Mouse (Mus musculus): ENCODE results near the gene Casp2. TPM values are rescaled to one million over a fixed set of nuclear protein-coding genes. Genes with fewer than 3 reads are reported as not detected.

Gene Casp2
- polyA plus RNA-seq, 1 experiment: 16.0 TPM

DNA sequence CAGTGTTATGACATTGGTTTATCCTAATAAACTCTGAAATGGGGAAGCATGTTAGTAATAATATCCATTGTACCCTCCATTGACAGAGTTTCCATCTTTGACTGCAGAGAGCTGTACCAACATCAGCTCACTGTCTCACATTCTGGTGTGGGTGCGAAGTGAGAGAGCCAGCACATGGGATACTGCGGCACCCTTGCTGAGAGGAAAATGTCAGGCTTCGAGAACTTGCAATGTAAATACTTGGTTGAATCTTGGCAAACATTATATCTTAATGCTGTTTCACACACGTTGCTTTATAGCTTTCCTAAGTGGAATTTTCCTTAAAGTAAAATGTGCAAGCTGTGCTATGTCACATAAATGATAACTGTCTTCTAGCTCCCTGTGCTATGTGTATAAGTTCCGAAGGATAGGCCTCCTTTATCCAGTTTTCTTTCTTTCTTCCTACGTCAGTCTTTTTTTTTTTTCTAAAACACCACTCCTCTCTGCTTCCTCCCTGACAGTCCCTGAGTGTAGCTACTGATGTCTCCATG, 27.4 kb upstream of the Casp2 start:
- H3K27ac ChIP-seq (ENCODE audit: insufficient read depth, low read depth, low read length): no peak overlapping the region
- H3K36me3 ChIP-seq (ENCODE audit: control insufficient read depth, insufficient read depth, low read length): no peaks in the 10 kb centered on the region
- H3K4me1 ChIP-seq (ENCODE audit: control insufficient read depth, insufficient read depth, insufficient read length, low read length): no peaks in the 10 kb centered on the region
- WGBS: 67% methylated on average over 6 of the region's 6 CpGs
- TF ChIP-seq POLR2A (IDR thresholded peaks at IDR 0.05; ENCODE audit: low read depth, low read length) (no peak), CTCF (IDR thresholded peaks at IDR 0.05; ENCODE audit: extremely low read depth, insufficient read length, insufficient replicate concordance, low read depth, low read length) (no peak)
- no peak overlapping the region for H3K4me3 ChIP-seq (ENCODE audit: low read depth, low read length)
- H3K27me3 ChIP-seq (ENCODE audit: control insufficient read depth, insufficient read depth, low read length): no peaks in the 10 kb centered on the region

DNA sequence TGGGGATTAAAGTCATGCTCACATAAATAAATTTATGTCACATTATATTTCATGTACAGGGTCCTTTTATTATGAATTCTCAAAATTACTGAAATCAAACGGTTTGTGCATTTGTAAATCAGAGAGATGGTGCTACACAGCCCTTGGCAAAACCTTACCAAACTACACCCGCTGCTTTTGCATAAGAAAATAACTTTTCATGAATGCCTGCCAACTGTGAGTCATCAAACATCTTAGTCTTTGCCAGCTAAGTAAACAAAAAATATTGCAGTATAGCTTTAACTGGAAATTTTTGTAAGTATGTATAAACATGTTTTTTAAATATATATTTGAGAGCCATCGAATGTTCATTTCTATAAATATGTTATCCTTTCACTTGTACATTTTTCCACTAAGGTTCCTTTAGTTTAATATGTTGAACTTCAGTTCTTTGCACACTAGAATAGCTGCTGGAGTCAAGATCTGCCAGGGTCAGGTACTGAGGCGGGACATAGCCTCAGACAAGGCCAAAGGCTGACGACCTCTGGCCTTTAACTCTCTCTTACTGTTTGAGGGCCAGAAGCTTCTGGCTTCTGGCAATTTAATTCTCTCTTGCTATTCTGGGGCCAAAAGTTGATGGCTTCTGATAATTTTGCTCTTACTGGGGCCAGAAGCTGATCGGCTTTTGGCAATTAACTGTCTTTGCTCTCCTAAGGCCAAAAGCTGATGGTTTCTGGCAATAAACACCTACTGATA, 23.3 kb upstream of the Casp2 start:
- no peaks in the 10 kb centered on the region for H3K36me3 ChIP-seq (ENCODE audit: control insufficient read depth, insufficient read depth, low read length)
- no peak for TF ChIP-seq CTCF (IDR thresholded peaks at IDR 0.05; ENCODE audit: extremely low read depth, insufficient read length, insufficient replicate concordance, low read depth, low read length)
- no peak for TF ChIP-seq POLR2A (IDR thresholded peaks at IDR 0.05; ENCODE audit: low read depth, low read length)
- no peaks in the 10 kb centered on the region for H3K27me3 ChIP-seq (ENCODE audit: control insufficient read depth, insufficient read depth, low read length)
- H3K27ac ChIP-seq (ENCODE audit: insufficient read depth, low read depth, low read length): no peak overlapping the region
- H3K4me3 ChIP-seq (ENCODE audit: low read depth, low read length): no peak overlapping the region
- H3K4me1 ChIP-seq (ENCODE audit: control insufficient read depth, insufficient read depth, insufficient read length, low read length): peaks cover 7% of the 10 kb centered on the region
- 41% methylated on average over 6 of the region's 6 CpGs for WGBS

DNA sequence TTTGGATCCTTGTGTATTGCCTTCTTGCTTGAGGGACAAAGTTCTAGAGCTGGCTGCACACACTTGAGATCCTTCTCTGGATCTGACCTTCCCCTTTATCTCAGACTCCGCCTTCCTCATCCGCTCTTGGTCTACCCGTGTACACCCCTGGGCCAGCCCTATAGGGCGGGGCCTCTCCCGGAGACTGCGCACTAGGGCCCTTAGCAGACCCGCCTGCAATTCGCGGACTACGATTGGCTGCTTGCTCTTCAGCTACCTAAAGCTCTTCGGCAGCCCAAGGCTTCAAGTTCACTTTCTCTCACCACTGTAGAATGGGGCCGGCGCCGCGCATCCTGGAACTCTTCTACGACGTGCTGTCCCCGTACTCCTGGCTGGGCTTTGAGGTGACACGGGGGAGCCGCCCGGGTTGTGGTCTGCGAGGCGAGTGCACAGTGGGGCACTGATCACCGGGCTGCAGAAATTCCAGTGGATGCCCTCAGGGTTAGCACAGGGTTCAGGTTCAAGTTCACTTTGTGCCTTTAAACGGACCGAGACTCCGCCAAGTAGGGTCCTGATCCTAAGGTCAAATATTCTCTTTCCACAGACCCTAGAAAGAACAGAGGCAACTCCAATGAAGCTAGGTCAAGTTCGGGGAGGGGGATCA, 19.0 kb upstream of the Casp2 start, which contains the start of gene Gstk1:
TSS of gene Gstk1 (plus strand) at position 225 of the 643 bp plus-strand sequence.
- Histone ChIP-seq H3K36me3 (ENCODE audit: control insufficient read depth, insufficient read depth, low read length) (no peaks in the 10 kb centered on the region), H3K27ac (ENCODE audit: insufficient read depth, low read depth, low read length) (peak within 1 kb of the TSS; percentile 59), H3K4me1 (ENCODE audit: control insufficient read depth, insufficient read depth, insufficient read length, low read length) (peaks cover 7% of the 10 kb centered on the region), H3K27me3 (ENCODE audit: control insufficient read depth, insufficient read depth, low read length) (no peaks in the 10 kb centered on the region), H3K4me3 (ENCODE audit: low read depth, low read length) (peak within 1 kb of the TSS; percentile 90)
- TF ChIP-seq POLR2A (IDR thresholded peaks at IDR 0.05; ENCODE audit: low read depth, low read length): peak; percentile 78; the same call in 1 of the 2 replicates
- TF ChIP-seq CTCF (IDR thresholded peaks at IDR 0.05; ENCODE audit: extremely low read depth, insufficient read length, insufficient replicate concordance, low read depth, low read length): no peak
- WGBS: 2% methylated on average over 28 of the region's 28 CpGs

DNA sequence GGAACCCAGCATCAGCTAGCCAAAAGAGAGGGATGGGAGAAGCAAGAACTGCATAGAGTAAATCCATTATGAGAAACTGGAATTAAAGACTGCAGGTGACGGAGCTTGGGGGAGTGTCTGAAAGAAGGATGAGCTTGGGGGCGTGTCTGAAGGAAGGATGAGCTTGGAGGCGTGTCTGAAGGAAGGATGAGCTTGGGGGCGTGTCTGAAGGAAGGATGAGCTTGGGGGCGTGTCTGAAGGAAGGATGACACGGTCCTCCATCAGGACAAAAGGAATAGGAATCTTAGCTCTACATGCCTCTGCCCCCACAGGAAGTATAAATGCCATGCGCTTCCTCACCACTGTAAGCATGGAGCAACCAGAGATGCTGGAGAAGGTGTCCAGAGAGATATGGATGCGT, 17.6 kb upstream of the Casp2 start:
- no peaks in the 10 kb centered on the region for H3K36me3 ChIP-seq (ENCODE audit: control insufficient read depth, insufficient read depth, low read length)
- no peak overlapping the region for H3K4me3 ChIP-seq (ENCODE audit: low read depth, low read length)
- TF ChIP-seq CTCF (IDR thresholded peaks at IDR 0.05; ENCODE audit: extremely low read depth, insufficient read length, insufficient replicate concordance, low read depth, low read length): no peak
- no peak for TF ChIP-seq POLR2A (IDR thresholded peaks at IDR 0.05; ENCODE audit: low read depth, low read length)
- no peak overlapping the region for H3K27ac ChIP-seq (ENCODE audit: insufficient read depth, low read depth, low read length)
- H3K4me1 ChIP-seq (ENCODE audit: control insufficient read depth, insufficient read depth, insufficient read length, low read length): peaks cover 7% of the 10 kb centered on the region
- WGBS: 54% methylated on average over 8 of the region's 8 CpGs
- H3K27me3 ChIP-seq (ENCODE audit: control insufficient read depth, insufficient read depth, low read length): no peaks in the 10 kb centered on the region

DNA sequence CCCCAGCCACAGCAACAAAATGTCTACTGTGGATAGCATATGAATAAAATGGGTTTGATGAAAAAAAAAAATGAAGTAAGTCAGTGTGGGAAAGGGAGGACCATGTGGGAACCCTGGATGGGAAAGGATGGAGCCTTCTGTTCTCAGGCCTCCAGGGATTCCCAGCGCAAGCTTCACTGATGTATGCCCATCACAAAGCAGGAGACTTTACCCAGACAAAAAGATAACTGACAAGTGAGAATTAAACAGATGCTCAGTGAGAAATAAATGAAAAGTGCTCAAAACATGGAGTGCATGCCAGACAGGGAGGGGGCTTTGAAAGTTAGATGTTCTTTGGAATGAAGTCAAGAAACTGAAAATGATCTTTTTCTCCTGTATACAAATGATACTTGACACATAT, 16.8 kb upstream of the Casp2 start:
- Histone ChIP-seq H3K27ac (ENCODE audit: insufficient read depth, low read depth, low read length) (no peak overlapping the region), H3K4me3 (ENCODE audit: low read depth, low read length) (no peak overlapping the region), H3K4me1 (ENCODE audit: control insufficient read depth, insufficient read depth, insufficient read length, low read length) (peaks cover 7% of the 10 kb centered on the region), H3K36me3 (ENCODE audit: control insufficient read depth, insufficient read depth, low read length) (no peaks in the 10 kb centered on the region), H3K27me3 (ENCODE audit: control insufficient read depth, insufficient read depth, low read length) (no peaks in the 10 kb centered on the region)
- TF ChIP-seq CTCF (IDR thresholded peaks at IDR 0.05; ENCODE audit: extremely low read depth, insufficient read length, insufficient replicate concordance, low read depth, low read length) (no peak), POLR2A (IDR thresholded peaks at IDR 0.05; ENCODE audit: low read depth, low read length) (no peak)
- 95% methylated on average over 1 of the region's 1 CpGs for WGBS

DNA sequence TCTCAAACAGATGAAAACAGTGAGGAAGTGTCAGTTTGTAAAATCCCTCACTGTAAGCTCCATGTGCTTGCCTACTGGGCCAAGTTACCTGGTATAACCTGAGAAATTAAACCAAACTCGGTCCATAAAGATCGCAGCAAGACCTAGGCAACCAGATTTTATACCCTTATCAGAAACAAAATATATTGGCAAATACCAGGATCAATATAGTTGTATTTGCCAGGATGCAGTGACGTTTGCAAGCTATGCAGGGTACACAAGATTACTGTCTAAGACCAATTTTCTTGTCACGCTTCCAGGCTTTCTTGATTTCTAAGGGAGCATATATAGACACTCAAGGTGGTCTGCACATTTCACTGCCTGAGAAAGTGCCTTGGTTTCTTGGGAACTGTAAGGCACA, 13.0 kb upstream of the Casp2 start:
- Histone ChIP-seq H3K27me3 (ENCODE audit: control insufficient read depth, insufficient read depth, low read length) (no peaks in the 10 kb centered on the region), H3K36me3 (ENCODE audit: control insufficient read depth, insufficient read depth, low read length) (no peaks in the 10 kb centered on the region), H3K4me3 (ENCODE audit: low read depth, low read length) (no peak overlapping the region), H3K4me1 (ENCODE audit: control insufficient read depth, insufficient read depth, insufficient read length, low read length) (no peaks in the 10 kb centered on the region), H3K27ac (ENCODE audit: insufficient read depth, low read depth, low read length) (no peak overlapping the region)
- 85% methylated on average over 4 of the region's 4 CpGs for WGBS
- TF ChIP-seq CTCF (IDR thresholded peaks at IDR 0.05; ENCODE audit: extremely low read depth, insufficient read length, insufficient replicate concordance, low read depth, low read length) (no peak), POLR2A (IDR thresholded peaks at IDR 0.05; ENCODE audit: low read depth, low read length) (no peak)

DNA sequence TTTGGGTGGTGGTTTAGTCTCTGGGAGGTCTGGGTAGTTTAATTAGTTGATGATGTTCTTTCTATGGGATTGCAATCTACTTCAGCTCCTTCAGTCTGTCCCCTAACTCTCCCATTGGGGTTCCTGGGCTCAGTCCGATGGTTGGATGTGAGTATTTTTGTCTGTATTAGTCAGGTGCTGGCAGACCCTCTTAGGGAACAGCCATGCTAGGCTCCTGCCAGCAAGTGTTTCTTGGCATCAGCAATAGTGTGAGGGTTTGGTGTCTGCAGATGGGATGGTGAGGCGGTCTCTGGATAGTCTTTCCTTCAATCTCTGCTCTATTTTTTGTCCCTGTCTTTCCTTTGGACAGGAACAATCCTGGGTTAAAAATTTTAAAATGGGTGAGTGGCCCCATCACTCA, 11.7 kb upstream of the Casp2 start:
- 84% methylated on average over 2 of the region's 2 CpGs for WGBS
- Histone ChIP-seq H3K27me3 (ENCODE audit: control insufficient read depth, insufficient read depth, low read length) (no peaks in the 10 kb centered on the region), H3K27ac (ENCODE audit: insufficient read depth, low read depth, low read length) (no peak overlapping the region), H3K4me3 (ENCODE audit: low read depth, low read length) (no peak overlapping the region), H3K36me3 (ENCODE audit: control insufficient read depth, insufficient read depth, low read length) (no peaks in the 10 kb centered on the region), H3K4me1 (ENCODE audit: control insufficient read depth, insufficient read depth, insufficient read length, low read length) (no peaks in the 10 kb centered on the region)
- no peak for TF ChIP-seq POLR2A (IDR thresholded peaks at IDR 0.05; ENCODE audit: low read depth, low read length)
- TF ChIP-seq CTCF (IDR thresholded peaks at IDR 0.05; ENCODE audit: extremely low read depth, insufficient read length, insufficient replicate concordance, low read depth, low read length): no peak

Data from small intestine, adult 2 months (tissue).